Mouse (Mus musculus): ENCODE results near the gene G3bp1. TPM values are rescaled to one million over a fixed set of nuclear protein-coding genes. Genes with fewer than 3 reads are reported as not detected.

Gene G3bp1
- total and polyA plus RNA-seq, 3 experiments, result 129 to 314 (median 246) TPM

- Histone ChIP-seq H3K9me3 (replicated peaks; ENCODE audit: insufficient read depth, low read length) (no peaks in the 10 kb centered on the region), H3K4me3 (ENCODE audit: control insufficient read depth in 1 of 2, insufficient read depth in 1 of 2, low read depth in 2 of 2, low read length in 2 of 2) (no peak overlapping the region), H3K4me1 (ENCODE audit: control insufficient read depth in 1 of 2, insufficient read depth in 2 of 2, low read length in 2 of 2) (peaks cover 0 to 3% of the 10 kb centered on the region in 2 experiments; a peak in 1 of 4 replicates), H3K27ac (ENCODE audit: control insufficient read depth, low read depth, low read length) (no peak overlapping the region), H3K27me3 (ENCODE audit: control insufficient read depth in 1 of 2, insufficient read depth in 2 of 2, low read length in 2 of 2) (no peaks in the 10 kb centered on the region), H3K79me2 (ENCODE audit: control insufficient read depth, insufficient read depth, low read length, poor library complexity) (peaks cover 79% of the 10 kb centered on the region), H3K36me3 (ENCODE audit: control insufficient read depth in 1 of 2, insufficient read depth in 2 of 2, low read length in 2 of 2) (peaks cover 15 to 75% of the 10 kb centered on the region in 2 experiments), H3K9ac (ENCODE audit: control insufficient read depth, low read depth, low read length, poor library complexity, severe bottlenecking) (no peak overlapping the region)
- DNase-seq (ENCODE audit: low read depth, low spot score), result no peak
- peak in 1 of 2 experiments; percentile 41; a peak in 1 of 4 replicates for TF ChIP-seq POLR2A (IDR thresholded peaks at IDR 0.05; ENCODE audit: control insufficient read depth in 1 of 2, insufficient read depth in 1 of 2, low read depth in 1 of 2, low read length in 2 of 2, poor library complexity in 1 of 2)
- TF ChIP-seq MEF2A (IDR thresholded peaks at IDR 0.05; ENCODE audit: extremely low read depth, insufficient replicate concordance, low read depth, low read length, poor library complexity, severe bottlenecking), result no peak
- TF ChIP-seq TAL1 (IDR thresholded peaks at IDR 0.05; ENCODE audit: low read length), result no peak
Measured at GRCm38 (mm10) chr11:55485443-55485842, 16.0 kb downstream of the G3bp1 start.

GRCm38 (mm10) chr11:55496158-55496557 lies 26.7 kb downstream of the G3bp1 start:
- H3K27ac ChIP-seq (ENCODE audit: control insufficient read depth, low read depth, low read length), result no peak overlapping the region
- H3K9me3 ChIP-seq (replicated peaks; ENCODE audit: insufficient read depth, low read length), result no peaks in the 10 kb centered on the region
- peaks cover 5% of the 10 kb centered on the region; the same call in 1 of the 2 replicates for H3K79me2 ChIP-seq (ENCODE audit: control insufficient read depth, insufficient read depth, low read length, poor library complexity)
- peaks cover 26 to 73% of the 10 kb centered on the region in 2 experiments for H3K36me3 ChIP-seq (ENCODE audit: control insufficient read depth in 1 of 2, insufficient read depth in 2 of 2, low read length in 2 of 2)
- H3K4me1 ChIP-seq (ENCODE audit: control insufficient read depth in 1 of 2, insufficient read depth in 2 of 2, low read length in 2 of 2), result peaks cover 0 to 6% of the 10 kb centered on the region in 2 experiments; a peak in 1 of 4 replicates
- H3K9ac ChIP-seq (ENCODE audit: control insufficient read depth, low read depth, low read length, poor library complexity, severe bottlenecking), result no peak overlapping the region
- H3K27me3 ChIP-seq (ENCODE audit: control insufficient read depth in 1 of 2, insufficient read depth in 2 of 2, low read length in 2 of 2), result no peaks in the 10 kb centered on the region
- no peak overlapping the region for H3K4me3 ChIP-seq (ENCODE audit: control insufficient read depth in 1 of 2, insufficient read depth in 1 of 2, low read depth in 2 of 2, low read length in 2 of 2)
- no peak for DNase-seq (ENCODE audit: low read depth, low spot score)
- TF ChIP-seq CTCF (IDR thresholded peaks at IDR 0.05 in 2 of 3, conservative IDR thresholded peaks at IDR 0.05 in 1 of 3; ENCODE audit: control insufficient read depth in 1 of 3, insufficient read depth in 1 of 3, low read depth in 2 of 3, low read length in 3 of 3, poor library complexity in 1 of 3, severe bottlenecking in 1 of 3), result no peak
- TF ChIP-seq ZKSCAN1 (IDR thresholded peaks at IDR 0.05; ENCODE audit: low read depth, low read length), result no peak
- no peak for TF ChIP-seq E2F4 (IDR thresholded peaks at IDR 0.05; ENCODE audit: borderline replicate concordance, low read depth, low read length)
- no peak for TF ChIP-seq POLR2AphosphoS2 (IDR thresholded peaks at IDR 0.05; ENCODE audit: low read length)
- no peak for TF ChIP-seq MEF2A (IDR thresholded peaks at IDR 0.05; ENCODE audit: extremely low read depth, insufficient replicate concordance, low read depth, low read length, poor library complexity, severe bottlenecking)
- no peak for TF ChIP-seq EP300 (IDR thresholded peaks at IDR 0.05; ENCODE audit: low read depth in 1 of 2, low read length in 2 of 2)
- no peak for TF ChIP-seq MAX (IDR thresholded peaks at IDR 0.05; ENCODE audit: low read length)
- no peak for TF ChIP-seq MXI1 (IDR thresholded peaks at IDR 0.05; ENCODE audit: low read depth, low read length)
- no peak for TF ChIP-seq ZNF384 (IDR thresholded peaks at IDR 0.05; ENCODE audit: low read depth, low read length)
- TF ChIP-seq POLR2A (IDR thresholded peaks at IDR 0.05; ENCODE audit: control insufficient read depth in 1 of 2, insufficient read depth in 1 of 2, low read depth in 1 of 2, low read length in 2 of 2, poor library complexity in 1 of 2), result no peak
- no peak for TF ChIP-seq TAL1 (IDR thresholded peaks at IDR 0.05; ENCODE audit: low read length)
- no peak for TF ChIP-seq HCFC1 (IDR thresholded peaks at IDR 0.05; ENCODE audit: low read depth, low read length)
- TF ChIP-seq MYB (IDR thresholded peaks at IDR 0.05; ENCODE audit: low read depth, low read length), result no peak

GRCm38 (mm10) chr11:55497885-55498284 lies 28.4 kb downstream of the G3bp1 start:
- no peaks in the 10 kb centered on the region for H3K9me3 ChIP-seq (replicated peaks; ENCODE audit: insufficient read depth, low read length)
- H3K79me2 ChIP-seq (ENCODE audit: control insufficient read depth, insufficient read depth, low read length, poor library complexity), result peaks cover 3% of the 10 kb centered on the region; the same call in 1 of the 2 replicates
- TF ChIP-seq POLR2A (IDR thresholded peaks at IDR 0.05; ENCODE audit: control insufficient read depth in 1 of 2, insufficient read depth in 1 of 2, low read depth in 1 of 2, low read length in 2 of 2, poor library complexity in 1 of 2) (0 out of 4 replicates have a peak, but pooled peaks of 1 of the 2 experiments have one; percentile 20), ETS1 (IDR thresholded peaks at IDR 0.05; ENCODE audit: low read depth, low read length) (no peak), ZNF384 (IDR thresholded peaks at IDR 0.05; ENCODE audit: low read depth, low read length) (no peak), SIN3A (IDR thresholded peaks at IDR 0.05; ENCODE audit: low read length) (no peak), SMC3 (IDR thresholded peaks at IDR 0.05; ENCODE audit: low read depth, low read length) (peak; percentile 35), RAD21 (IDR thresholded peaks at IDR 0.05; ENCODE audit: low read depth, low read length) (no peak), ZMIZ1 (IDR thresholded peaks at IDR 0.05; ENCODE audit: low read depth, low read length) (no peak), MAFK (IDR thresholded peaks at IDR 0.05; ENCODE audit: borderline replicate concordance, low read depth, low read length) (no peak), MXI1 (IDR thresholded peaks at IDR 0.05; ENCODE audit: low read depth, low read length) (peak; percentile 28; the same call in 1 of the 2 replicates), CTCF (IDR thresholded peaks at IDR 0.05 in 2 of 3, conservative IDR thresholded peaks at IDR 0.05 in 1 of 3; ENCODE audit: control insufficient read depth in 1 of 3, insufficient read depth in 1 of 3, low read depth in 2 of 3, low read length in 3 of 3, poor library complexity in 1 of 3, severe bottlenecking in 1 of 3) (peak; percentile 70 to 83 (median 72)), EP300 (IDR thresholded peaks at IDR 0.05; ENCODE audit: low read depth in 1 of 2, low read length in 2 of 2) (no peak), GABPA (IDR thresholded peaks at IDR 0.05; ENCODE audit: low read depth, low read length) (no peak), ZC3H11A (IDR thresholded peaks at IDR 0.05; ENCODE audit: low read depth, low read length) (no peak), POLR2AphosphoS2 (IDR thresholded peaks at IDR 0.05; ENCODE audit: low read length) (0 out of 2 replicates have a peak, but pooled peaks have one; percentile 8), MAZ (IDR thresholded peaks at IDR 0.05; ENCODE audit: low read depth, low read length) (no peak), RCOR1 (IDR thresholded peaks at IDR 0.05; ENCODE audit: low read depth, low read length) (no peak)

More at GRCm38 (mm10) chr11:55497885-55498284, 28.4 kb downstream of the G3bp1 start:
- H3K27me3 ChIP-seq (ENCODE audit: control insufficient read depth in 1 of 2, insufficient read depth in 2 of 2, low read length in 2 of 2), result no peaks in the 10 kb centered on the region
- peak; percentile 84 for DNase-seq (ENCODE audit: low read depth, low spot score)
- no peak overlapping the region for H3K27ac ChIP-seq (ENCODE audit: control insufficient read depth, low read depth, low read length)
- no peak overlapping the region for H3K4me3 ChIP-seq (ENCODE audit: control insufficient read depth in 1 of 2, insufficient read depth in 1 of 2, low read depth in 2 of 2, low read length in 2 of 2)
- no peak overlapping the region for H3K9ac ChIP-seq (ENCODE audit: control insufficient read depth, low read depth, low read length, poor library complexity, severe bottlenecking)
- H3K4me1 ChIP-seq (ENCODE audit: control insufficient read depth in 1 of 2, insufficient read depth in 2 of 2, low read length in 2 of 2), result peaks cover 0 to 6% of the 10 kb centered on the region in 2 experiments; a peak in 1 of 4 replicates
- peaks cover 26 to 56% of the 10 kb centered on the region in 2 experiments for H3K36me3 ChIP-seq (ENCODE audit: control insufficient read depth in 1 of 2, insufficient read depth in 2 of 2, low read length in 2 of 2)

Measured in MEL (cell line).